Mouse (Mus musculus) left cerebral cortex, postnatal 36 days (tissue): ENCODE results near the gene Inpp4b. TPM values are rescaled to one million over a fixed set of nuclear protein-coding genes. Genes with fewer than 3 reads are reported as not detected.

ENCODE experiments used
- DNase-seq, 2 experiments: peaks; one replicate each; pipeline ENCODE4 v3.0.0; 2021 to 2022; ENCODE audit warnings: low spot score in 2 of 2, mixed read lengths in 1 of 2
- intact Hi-C: fragments of 180-260 bp; cut with DNase I; formaldehyde crosslinking; loops from one replicate; pipeline ENCODE4 v1.15.1; 2025
- total RNA-seq, 2 experiments: library from RNA; stranded (reverse); gene quantifications; 2 replicates each; pipeline ENCODE4 v1.2.3; 2021

Gene Inpp4b
- total RNA-seq, 2 experiments from 2014 or later, result 9.9 to 13.1 TPM

DNA sequence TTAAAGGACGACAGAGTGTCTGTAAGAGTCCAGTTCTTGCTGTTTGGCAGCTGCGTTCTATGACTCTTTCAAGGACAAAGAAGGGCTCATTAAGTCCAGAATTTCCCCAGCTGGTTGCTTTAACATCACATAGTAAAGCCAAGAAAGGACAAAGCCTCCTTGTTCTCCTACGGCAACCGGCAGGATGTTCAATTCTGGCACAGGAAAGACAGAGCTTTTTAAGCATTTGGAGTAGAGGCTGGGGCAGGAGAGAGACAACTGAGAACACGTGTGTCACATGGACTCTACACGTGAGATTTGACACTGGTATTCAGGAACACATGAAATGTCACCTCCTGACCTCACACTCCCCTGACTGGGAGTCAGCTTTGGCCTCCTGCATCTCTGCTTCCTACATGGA lies 109.7 kb downstream of the Inpp4b start:
- no peak for DNase-seq
- intact Hi-C loops, result no loop called here

DNA sequence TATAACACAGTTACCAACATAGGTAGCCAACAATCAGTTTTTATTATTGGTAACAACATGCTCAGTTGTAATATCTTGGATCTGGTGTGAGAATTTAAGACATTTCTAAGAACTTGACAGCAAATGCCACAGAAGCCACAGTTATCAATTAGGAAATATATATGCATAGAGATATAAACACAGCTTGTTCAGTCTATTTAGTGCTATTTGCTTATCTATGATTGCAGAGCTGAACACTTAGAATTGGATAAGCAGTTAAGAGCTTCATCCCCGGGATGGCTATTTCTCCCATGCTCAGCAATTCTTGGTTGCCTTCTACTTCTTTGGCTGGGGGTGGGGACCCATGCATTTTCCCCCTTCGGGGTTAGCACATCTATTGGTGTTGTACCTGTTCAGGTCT lies 112.5 kb downstream of the Inpp4b start:
- no peak for DNase-seq
- intact Hi-C loops, result no loop called here

DNA sequence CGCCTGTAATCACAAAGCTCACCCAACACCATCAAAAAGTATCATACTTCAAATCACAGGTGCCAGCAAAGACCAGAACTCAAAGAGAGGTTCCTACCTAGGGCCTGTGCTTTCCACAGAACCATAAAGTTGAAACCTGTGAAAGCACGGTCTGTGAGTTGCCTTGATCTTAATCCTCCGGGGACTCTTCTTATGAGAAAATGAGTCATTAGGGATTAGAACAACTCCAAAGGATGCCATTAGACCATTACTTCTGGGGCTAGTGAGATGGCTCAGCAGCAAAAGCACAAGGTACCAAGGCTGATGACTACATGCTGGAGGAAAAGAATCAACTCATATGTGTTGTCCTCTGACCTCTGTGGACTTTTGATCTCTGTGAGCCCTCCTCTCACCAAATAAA lies 121.4 kb downstream of the Inpp4b start:
- intact Hi-C loops, result no loop called here
- DNase-seq, result no peak

DNA sequence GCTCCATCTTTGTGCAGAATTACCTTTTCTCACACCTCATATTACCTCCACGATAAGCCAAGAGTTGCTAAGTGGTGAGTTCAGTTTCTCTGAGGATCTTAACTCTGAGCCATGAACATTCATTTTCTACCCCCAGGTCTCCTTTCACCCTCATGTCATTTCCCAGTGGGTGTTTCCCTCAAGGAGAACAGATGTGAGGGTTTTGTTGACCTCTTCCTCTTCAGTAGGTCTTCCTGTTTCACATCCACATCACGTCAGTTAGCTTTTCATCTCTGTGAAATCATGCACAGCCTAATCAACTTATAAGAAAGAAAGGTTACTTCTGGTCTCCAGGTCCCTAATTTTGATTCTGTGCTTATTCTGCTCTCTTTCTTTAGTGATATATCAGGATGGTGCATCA lies 124.4 kb downstream of the Inpp4b start:
- DNase-seq, result no peak
- intact Hi-C loops, result no loop called here

DNA sequence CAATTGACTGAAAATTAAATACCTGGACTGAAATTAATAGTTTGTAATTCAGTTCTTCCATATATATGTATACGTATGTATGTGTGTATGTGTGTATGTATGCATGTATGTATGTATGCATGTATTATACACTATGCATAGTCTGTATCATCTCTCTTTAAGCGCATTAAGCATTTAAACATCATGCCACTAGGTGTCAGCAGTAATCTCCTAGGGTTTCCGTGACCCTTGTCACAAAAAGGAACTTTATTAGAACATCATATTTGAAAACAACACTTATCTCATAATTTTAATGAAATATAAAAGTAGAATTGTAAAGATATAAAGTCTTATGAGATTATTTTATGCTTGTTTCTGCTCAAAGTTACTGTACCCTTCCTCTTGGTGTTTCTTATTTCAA lies 136.3 kb downstream of the Inpp4b start:
- intact Hi-C loops, result loop anchor here (5.0 to 10.0 kb wide), 2 partner anchors 329 to 546 kb away; no protein-coding TSS in a partner anchor
- DNase-seq, result no peak

DNA sequence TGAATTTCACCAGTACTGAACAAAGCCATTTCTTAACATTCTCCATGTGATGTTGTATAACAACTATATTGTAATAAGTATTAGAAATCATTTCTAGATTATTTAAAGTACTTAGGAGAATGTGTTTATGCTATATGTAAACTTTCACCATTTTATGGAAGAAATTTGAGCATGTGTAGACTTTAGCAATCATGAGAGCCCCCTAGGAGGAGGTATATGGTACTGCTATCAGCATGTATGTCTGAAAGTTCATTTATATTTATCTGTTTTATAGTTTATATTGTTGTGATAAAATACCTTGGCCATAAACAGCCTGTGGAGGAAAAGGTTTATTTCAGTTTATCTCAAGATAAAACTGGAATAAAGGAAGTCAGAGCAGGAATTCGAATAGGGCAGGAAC lies 141.5 kb downstream of the Inpp4b start:
- no peak for DNase-seq
- intact Hi-C loops, result no loop called here

DNA sequence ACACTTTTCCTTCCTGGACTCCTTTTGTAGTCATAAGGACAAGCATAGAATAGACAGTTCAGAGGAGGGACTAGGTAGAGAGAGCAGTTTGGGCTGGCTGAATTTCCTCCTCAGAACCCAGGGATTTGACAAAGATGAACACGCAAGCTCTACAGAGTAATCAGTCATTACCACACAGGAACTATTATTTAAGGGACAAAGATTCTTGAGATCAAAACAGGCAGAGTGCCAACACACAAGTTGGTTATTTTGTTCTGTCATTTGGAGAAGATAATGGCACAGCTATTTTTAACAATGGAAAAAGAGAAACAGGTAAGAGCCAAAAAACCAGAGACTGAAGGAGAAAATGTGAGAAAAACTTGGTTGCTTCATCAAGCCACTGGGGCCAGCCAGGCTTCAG lies 143.3 kb downstream of the Inpp4b start:
- intact Hi-C loops, result no loop called here
- no peak for DNase-seq

DNA sequence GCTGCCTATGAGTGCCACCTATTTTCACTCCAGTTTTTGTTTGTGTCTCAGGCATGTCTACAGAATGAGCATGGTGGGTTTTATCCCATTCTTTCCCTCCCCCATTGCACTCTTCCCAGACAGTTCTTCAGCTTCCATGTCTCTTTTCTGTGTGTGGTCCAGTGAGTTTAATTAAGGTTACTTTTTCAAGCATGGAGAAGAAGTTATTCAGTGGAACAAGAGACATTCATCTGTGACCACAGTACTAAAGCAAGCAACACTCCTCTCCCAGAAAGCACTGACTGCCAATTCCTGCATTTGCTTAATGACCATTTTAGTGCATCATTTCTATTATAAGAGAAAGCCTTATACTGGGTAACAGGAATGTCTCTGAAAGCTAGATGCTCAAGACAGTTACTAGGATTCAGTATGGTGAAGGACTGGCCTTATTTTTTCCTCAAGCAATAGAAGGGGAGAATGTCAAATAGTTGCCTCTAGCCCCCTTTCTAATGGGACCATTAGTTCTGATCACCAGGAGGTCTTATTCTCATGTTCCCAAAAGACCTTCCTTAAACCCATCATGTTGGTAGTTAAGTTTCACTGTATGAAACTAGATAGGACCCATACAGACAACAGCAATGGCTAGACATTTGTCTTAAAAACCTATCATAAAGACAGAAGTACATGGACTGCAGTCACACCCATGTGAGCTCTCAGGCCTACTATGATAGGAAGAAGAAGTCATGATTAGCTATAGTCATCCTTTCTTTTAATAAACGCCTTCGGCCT lies 147.7 kb downstream of the Inpp4b start:
- no peak for DNase-seq
- intact Hi-C loops, result no loop called here

DNA sequence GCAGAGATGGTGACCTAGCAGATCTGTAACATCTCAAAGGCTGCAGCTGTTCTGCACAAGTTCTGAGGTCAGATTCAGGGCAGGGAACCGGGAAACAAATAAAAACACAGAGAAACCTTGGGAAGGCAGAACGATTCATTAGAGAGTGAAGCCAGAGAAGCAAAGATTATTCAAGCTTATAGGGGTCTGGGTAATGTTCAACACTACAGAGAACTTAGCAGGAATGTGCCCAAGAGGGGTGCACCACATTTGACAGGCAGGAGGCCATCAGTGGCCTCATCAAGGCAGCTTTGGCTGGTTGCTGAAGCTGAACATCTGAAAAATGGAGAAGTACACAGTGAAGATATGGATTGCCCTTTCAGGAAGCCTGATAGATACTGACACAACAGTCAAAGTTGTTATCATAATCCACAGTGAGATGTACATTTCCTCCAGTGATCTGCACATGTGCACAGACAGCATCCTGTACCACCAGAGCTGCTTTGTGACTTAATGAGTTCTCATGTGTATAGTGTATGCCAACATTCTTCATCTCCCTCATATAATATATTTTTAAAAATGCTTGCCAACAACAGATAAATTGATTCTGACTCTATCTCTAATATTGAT lies 148.8 kb downstream of the Inpp4b start:
- no peak for DNase-seq
- intact Hi-C loops, result no loop called here

DNA sequence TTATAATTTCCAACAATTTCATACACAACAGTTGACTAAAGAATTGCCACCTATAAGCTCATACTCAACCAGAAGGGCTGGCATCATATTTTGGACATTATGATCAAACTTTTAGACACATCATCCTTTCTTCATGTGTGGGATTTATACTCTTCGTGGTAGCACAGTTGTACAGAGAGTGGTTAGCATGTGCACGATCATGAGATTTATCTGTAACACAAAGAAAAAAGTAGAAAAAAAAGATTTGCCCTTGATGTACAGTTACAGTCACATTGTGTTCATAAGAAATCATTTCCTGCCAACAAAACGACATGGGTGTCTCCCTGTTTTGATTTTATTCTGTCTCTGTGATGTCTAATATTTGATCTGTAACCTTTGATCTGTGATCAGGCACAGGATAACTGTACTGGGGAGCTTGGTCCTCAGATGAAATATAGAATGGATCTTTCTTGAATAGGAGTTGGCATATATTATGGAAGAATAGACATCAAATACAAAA lies 149.4 kb downstream of the Inpp4b start:
- intact Hi-C loops, result no loop called here
- DNase-seq, result no peak

DNA sequence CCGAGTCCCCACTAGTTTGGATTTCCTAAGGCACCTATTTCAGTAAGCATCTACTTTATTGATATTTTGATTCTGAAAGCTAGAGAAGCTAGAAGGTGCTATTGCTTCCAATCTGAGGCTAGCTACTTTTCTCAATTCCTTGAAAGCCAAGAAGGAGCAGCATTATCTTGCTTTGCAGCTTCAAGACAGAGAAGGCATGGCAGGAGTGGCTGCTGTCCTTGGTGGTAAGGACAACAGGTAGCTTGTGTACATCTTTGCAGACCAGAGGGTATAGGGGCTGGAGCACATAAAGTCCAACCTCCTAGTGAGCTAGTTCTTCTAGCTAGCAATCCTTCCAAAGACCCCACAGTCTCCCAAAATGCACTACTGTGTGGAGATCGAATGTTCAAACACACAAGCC lies 152.5 kb downstream of the Inpp4b start:
- no peak for DNase-seq
- intact Hi-C loops, result no loop called here

DNA sequence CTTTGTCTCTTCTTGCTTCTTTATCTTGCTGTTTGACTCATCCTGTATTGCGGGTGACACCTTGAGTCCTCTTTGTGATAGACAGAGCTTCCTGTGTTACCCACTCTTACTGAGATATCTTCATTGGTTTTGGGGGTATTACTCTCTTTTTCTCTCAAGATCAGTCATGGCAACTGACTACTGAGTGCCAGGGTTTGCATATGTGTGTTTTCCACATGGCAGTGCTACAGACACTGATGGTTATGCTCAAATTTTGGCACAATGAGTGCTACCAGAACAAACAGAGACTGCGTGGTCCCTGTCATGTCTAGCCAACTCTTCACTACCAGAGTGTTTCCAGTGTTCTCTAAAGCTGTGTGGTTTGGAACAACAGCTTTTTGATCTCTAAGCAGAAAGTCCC lies 155.3 kb downstream of the Inpp4b start:
- no peak for DNase-seq
- intact Hi-C loops, result no loop called here

DNA sequence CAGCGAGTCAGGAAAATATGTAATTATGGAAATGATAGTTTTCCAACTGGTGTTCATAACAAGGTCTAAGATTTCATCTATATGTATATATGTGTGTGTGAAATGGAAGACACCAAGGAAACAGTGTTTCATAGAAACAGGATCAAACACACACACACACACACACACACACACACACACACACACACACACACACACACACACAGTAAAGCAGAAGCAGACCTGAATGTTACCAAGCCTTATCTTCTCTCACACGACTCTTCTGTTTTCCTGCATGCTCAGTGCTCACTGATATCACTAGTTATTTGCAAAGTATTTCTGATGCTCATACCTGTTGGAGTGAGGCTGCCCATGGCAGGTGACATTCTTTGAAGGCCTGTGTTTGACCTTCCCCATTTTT lies 159.9 kb downstream of the Inpp4b start:
- intact Hi-C loops, result no loop called here
- no peak for DNase-seq

DNA sequence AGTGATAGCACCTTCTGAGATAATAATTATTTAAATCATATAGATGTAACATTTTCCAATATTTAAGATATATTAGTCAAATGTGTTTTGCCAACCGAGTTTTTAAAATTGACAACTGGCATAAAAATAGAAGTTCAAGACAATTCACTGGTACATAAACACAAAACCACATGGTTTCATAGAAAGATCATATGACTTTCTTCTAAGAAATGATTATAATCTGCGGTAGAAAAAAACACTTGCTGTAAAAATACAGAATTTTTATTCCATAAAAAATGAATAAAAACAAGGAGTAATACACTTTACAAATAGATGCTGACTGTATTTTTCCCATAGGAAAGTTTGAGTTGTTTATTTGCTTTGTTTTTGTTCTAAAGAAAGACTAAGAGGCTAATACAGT lies 160.6 kb downstream of the Inpp4b start:
- no peak for DNase-seq
- intact Hi-C loops, result no loop called here

DNA sequence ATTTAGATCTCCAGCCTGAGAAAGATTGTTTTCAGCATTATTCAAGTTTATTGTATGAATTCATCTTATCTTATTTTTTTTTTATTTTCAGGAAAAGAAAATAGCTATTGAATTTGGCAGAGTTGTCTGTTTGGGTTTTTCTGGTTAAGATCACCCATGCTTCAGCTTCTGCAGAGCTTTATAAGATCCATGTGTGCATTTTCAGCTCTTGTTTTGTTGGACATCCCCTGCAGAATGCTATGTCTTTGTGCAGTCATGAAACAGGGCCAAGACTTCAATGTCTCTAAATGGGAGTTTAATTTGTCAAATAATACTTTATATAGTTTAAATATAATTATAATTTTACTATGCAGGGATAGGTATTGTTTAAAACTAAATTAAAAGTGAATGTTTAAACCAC lies 170.5 kb downstream of the Inpp4b start:
- intact Hi-C loops, result no loop called here
- DNase-seq, result no peak

DNA sequence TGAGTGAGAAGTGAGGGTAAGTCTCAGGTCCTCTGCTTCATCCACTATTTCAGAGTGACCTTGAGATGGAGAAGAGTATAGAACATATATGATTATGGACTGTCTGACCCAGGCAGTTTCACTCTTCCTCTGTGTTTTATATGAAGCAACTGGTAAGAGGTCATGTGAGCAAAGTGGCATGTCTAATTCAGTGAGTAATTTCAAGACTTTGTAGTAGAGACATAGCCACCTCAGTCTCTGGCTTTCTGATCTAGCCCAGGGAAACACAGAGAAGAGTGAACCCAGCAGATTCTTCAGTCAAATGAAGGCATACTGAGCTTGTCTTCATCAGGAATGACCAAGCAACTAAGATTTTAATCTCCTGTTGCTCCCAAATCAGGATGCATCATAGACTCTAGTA lies 172.1 kb downstream of the Inpp4b start:
- no peak for DNase-seq
- intact Hi-C loops, result no loop called here

DNA sequence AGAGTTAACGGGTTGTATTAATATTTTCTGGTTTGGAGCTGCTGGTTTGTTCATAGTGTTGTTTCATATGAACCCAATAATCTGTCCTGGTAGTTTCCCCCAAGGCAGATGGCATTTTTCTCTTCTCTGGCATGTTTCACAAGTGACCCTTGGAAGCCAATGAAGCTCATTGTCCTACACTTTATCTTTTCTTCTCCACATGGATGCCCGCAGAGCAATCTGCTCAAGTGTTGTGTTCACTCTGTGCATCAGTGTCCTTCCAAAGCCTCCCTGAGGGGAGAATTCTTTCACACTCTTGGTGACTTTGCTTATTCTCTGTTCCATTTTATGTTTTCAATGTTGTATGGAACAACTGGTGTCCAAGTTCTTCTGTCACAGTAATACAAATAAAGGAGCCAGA lies 179.7 kb downstream of the Inpp4b start:
- DNase-seq, result no peak
- intact Hi-C loops, result no loop called here

DNA sequence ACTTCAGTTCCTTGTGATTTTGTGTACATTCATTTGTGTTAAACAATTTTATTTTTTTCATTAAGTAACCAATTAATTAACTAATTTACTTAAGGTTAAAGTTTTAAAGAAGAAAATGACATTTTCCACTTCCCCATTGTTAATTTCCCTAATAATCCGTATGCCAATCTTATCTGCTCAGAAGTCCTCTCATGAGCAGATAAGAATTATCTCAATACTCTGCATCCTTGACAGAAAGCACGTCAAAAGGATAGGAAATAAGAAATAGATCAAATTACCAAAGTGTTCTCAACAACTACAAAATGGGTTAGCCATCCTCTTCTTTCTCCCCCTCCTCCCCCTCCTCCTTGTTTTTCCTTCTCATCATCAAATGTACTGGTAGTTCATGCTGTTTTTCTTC lies 182.2 kb downstream of the Inpp4b start:
- intact Hi-C loops, result no loop called here
- no peak for DNase-seq

DNA sequence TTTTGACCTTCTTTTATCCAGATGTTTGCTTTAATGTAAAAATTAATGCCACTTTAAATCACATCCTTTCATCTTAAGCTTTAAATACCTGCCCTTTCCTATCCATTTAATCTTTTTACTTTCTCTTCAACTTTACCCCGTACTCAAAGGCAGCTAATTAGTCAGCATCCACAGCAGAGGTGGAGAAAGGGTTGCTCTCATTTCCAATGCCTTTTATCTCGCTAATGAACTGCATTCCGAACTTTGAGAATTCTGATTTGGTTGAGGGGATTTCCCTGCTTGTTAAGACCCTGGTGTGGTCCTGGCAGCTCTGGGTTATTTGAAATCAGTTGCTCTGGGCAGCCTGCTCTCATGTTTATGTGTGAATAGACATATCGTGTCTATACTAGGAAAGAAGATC lies 185.3 kb downstream of the Inpp4b start:
- DNase-seq, result no peak
- intact Hi-C loops, result no loop called here

DNA sequence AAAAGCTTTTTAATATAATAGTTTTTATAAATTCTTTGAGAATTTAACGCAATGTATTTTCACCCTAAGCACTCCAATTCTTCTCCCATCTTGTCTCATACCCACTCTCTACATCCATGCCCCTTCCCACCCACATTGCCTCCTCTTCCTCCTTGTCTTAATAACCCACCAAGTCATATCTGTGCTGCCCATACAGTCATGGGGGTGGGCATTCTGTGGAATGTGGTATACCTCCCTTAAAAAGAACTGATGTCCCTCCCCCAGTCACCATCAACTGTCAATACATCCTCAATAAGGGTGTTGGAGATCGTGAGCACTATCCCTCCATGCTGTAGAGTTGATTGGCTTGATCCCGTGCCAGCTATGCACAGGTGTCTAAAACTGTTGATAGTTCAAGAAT lies 196.0 kb downstream of the Inpp4b start:
- intact Hi-C loops, result no loop called here
- no peak for DNase-seq

DNA sequence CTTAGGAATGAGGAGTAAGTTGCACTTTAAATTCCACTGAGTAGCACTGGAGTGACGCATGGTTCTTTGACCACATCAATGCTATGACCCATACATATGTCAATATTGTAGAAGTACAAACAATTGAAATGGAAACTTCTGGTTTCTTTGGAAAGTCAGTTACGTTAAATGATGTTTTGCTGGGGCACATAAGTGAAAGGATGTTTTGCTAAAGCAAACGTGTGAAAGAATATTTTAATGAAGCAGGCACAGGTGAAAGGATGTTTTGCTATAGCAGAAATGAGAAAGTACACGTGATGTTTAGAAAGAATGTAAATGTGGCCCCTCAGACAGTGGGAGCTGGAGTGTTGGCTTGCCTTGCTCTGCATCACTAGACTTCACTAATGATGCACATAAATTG lies 216.2 kb downstream of the Inpp4b start:
- DNase-seq, result no peak
- intact Hi-C loops, result no loop called here

DNA sequence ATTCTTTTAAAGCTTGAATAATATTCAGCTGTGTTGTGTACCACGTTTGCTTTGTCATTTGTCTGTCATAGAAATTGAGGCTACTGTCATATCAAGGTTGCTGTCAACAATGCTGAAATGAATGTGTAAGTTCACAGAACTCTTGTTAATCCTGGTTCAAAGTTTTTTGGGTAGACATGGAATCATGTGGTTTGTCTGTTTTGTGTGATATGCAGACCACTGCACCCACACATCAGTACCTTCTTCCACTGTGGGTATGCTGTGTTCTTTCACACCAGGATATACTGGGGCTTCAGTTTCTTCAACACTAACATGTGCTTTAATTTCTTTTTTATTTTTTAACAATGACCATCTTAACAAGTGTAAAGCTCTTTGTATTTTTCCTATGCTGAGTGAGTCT lies 220.0 kb downstream of the Inpp4b start:
- DNase-seq, result no peak
- intact Hi-C loops, result no loop called here
